In genomic region chr3:32748384-32748783, GRCm38 (mm10) we compare ENCODE assay signal across 14 mouse cellular contexts.
"Had no signal": no experiment of that assay in that cellular context is flagged by ENCODE, and none has a peak within 500 bp of the region (broad histone marks: within the 10 kb centered on the region; RNA-seq: fewer than 3 reads in every experiment).

No protein-coding gene starts in this region.

- DNase-seq: kidney, adult 18-20 months; kidney, adult 9 months; kidney, postnatal 14 days; kidney, postnatal 4 days; layer of hippocampus, adult 9-11 months; layer of hippocampus, postnatal 36 days; liver; lung, adult 18-20 months; lung, postnatal 10 days; lung, postnatal 36 days; retina, postnatal 1 day; spleen, adult 18-20 months; thymus, adult 18-20 months; thymus, postnatal 36 days had no signal
